Mouse (Mus musculus): ENCODE data around the gene Atoh8. TPM values are rescaled to one million over a fixed set of nuclear protein-coding genes. Genes with fewer than 3 reads are reported as not detected.

The Atoh8 gene
- polyA plus RNA-seq, 1 experiment: 9.1 TPM

DNA sequence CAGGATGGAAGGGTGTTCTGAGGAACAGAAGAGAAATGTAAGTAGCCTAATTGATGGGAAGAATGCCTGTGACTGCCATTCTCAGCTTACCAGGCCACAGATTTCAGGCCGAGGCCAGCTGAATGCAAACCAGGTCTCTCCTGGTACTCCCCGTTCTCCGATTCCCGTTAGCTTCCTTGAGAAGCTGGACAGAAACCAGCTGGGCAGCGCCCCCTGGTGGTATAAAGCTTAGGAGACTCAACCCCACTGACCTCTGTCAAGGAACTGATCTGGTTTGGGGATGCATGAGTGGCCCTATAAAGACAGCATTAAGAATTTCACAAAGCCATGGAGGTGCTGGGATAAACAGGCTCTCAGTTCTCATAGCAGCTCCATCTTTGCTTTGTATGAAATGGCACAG is 1.7 kb upstream of the Atoh8 start:
- peaks cover 9% of the 10 kb centered on the region for H3K27me3 ChIP-seq (ENCODE audit: control insufficient read depth, insufficient read depth, low read length)
- TF ChIP-seq POLR2A (IDR thresholded peaks at IDR 0.05; ENCODE audit: low read depth, low read length): no peak
- TF ChIP-seq CTCF (IDR thresholded peaks at IDR 0.05; ENCODE audit: extremely low read depth, insufficient read length, insufficient replicate concordance, low read depth, low read length): peak; percentile 91; the same call in 1 of the 2 replicates
- no peak overlapping the region for H3K4me3 ChIP-seq (ENCODE audit: low read depth, low read length)
- peaks cover 8% of the 10 kb centered on the region for H3K4me1 ChIP-seq (ENCODE audit: control insufficient read depth, insufficient read depth, insufficient read length, low read length)
- no peak overlapping the region for H3K27ac ChIP-seq (ENCODE audit: insufficient read depth, low read depth, low read length)
- no peaks in the 10 kb centered on the region for H3K36me3 ChIP-seq (ENCODE audit: control insufficient read depth, insufficient read depth, low read length)
- 1% methylated on average over 5 of the region's 5 CpGs for WGBS

DNA sequence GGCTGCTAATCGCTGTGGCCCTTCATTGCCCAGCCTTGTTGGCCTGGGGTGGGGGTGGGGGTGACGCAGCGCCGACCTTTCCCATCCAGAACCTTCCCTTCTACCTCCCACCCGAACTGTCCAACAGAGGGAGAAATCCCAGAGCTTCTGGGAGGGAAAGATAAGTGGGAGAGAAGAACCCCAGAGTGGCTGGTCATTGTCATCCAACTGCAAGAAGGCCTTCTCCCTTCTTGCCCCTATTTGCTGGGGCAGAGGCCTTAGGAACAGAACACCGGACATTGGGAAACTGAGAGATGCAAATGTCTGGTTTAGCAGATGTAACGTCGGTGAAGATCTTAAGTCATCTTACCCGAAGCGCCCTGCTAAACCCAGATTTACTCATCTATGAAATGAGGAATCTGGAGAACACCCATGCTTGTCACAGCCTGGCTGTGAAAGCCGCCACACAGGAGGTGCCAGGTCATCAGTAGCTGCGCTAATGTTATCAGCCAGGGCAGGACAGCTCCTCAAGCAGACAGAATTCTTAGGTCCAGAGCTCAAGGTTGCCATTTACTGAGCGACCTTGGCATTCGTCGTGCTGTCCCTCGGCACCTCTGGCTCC is 530 bp upstream of the Atoh8 start:
- H3K27ac ChIP-seq (ENCODE audit: insufficient read depth, low read depth, low read length): peak overlapping the region; percentile 20

DNA sequence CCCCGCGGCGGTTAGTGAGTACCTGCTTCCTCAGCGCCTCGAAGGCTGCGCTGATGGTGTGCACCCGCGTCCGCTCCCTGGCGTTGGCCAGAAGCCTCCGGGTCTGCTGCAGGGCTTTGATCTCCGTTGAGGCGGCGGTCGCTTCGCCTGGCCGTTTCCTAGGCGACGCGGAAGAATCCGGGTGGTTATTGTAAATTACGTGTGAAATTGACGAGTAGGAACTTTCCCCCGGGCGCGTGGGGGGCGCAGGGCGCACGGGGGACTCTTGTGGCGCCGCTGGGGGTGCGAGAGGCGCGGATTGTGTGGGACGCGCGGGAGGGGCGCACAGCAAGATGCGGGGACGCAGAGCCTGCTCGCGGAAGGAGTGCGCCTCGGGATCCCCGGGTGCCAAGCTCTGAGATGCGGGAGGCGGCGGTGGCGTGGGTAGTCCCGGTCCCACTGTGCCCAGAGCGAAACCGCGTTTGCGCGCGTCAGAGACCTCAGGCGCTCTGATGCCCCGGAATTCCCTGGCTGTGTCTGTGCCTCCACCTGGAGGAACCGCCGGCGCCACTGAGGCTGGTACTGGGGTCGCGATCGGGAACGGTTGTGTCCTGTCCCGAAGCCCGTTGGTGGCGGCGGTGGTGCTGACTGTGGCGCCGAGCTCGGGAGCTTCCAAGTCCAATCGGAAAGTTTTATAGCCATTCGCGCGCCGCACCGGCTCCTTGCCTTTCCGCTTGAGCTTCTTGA is 842 bp downstream of the Atoh8 start:
- H3K4me1 ChIP-seq (ENCODE audit: control insufficient read depth, insufficient read depth, insufficient read length, low read length): peaks cover 15% of the 10 kb centered on the region
- H3K4me3 ChIP-seq (ENCODE audit: low read depth, low read length): peak overlapping the region; percentile 77
- WGBS: under 1% methylated on average over 79 of the region's 79 CpGs
- TF ChIP-seq POLR2A (IDR thresholded peaks at IDR 0.05; ENCODE audit: low read depth, low read length) (no peak), CTCF (IDR thresholded peaks at IDR 0.05; ENCODE audit: extremely low read depth, insufficient read length, insufficient replicate concordance, low read depth, low read length) (no peak)
- no peaks in the 10 kb centered on the region for H3K36me3 ChIP-seq (ENCODE audit: control insufficient read depth, insufficient read depth, low read length)
- H3K27me3 ChIP-seq (ENCODE audit: control insufficient read depth, insufficient read depth, low read length): peaks cover 9% of the 10 kb centered on the region
- H3K27ac ChIP-seq (ENCODE audit: insufficient read depth, low read depth, low read length): peak overlapping the region; percentile 57

More for the DNA sequence above, 530 bp upstream of the Atoh8 start:
- Histone ChIP-seq H3K4me3 (ENCODE audit: low read depth, low read length) (peak overlapping the region; percentile 77), H3K4me1 (ENCODE audit: control insufficient read depth, insufficient read depth, insufficient read length, low read length) (peaks cover 14% of the 10 kb centered on the region), H3K27me3 (ENCODE audit: control insufficient read depth, insufficient read depth, low read length) (peaks cover 9% of the 10 kb centered on the region), H3K36me3 (ENCODE audit: control insufficient read depth, insufficient read depth, low read length) (no peaks in the 10 kb centered on the region)
- no peak for TF ChIP-seq POLR2A (IDR thresholded peaks at IDR 0.05; ENCODE audit: low read depth, low read length)
- TF ChIP-seq CTCF (IDR thresholded peaks at IDR 0.05; ENCODE audit: extremely low read depth, insufficient read length, insufficient replicate concordance, low read depth, low read length): no peak
- WGBS: 50% methylated on average over 16 of the region's 16 CpGs

DNA sequence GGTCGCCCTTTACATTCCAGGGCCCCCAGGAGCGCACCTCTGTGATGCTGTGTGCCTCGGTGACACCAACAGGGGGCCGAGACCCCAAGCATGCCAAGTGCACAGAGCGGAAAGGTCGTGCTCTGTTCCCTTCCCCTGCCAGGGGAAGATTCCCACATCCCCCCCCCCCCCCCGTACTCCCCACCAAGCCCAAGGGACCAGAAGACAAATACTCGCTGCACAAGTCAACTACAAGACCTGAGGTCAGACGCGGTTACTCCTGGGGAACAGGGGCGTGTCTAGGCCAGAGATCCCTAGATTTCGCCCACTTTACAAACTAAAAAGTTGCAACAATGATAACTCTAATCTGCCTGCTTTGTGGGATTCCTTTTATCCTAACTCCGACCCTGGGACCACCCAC is 1.4 kb downstream of the Atoh8 start:
- Histone ChIP-seq H3K36me3 (ENCODE audit: control insufficient read depth, insufficient read depth, low read length) (no peaks in the 10 kb centered on the region), H3K27me3 (ENCODE audit: control insufficient read depth, insufficient read depth, low read length) (peaks cover 9% of the 10 kb centered on the region), H3K4me1 (ENCODE audit: control insufficient read depth, insufficient read depth, insufficient read length, low read length) (peaks cover 15% of the 10 kb centered on the region), H3K27ac (ENCODE audit: insufficient read depth, low read depth, low read length) (no peak overlapping the region), H3K4me3 (ENCODE audit: low read depth, low read length) (peak overlapping the region; percentile 77)
- under 1% methylated on average over 13 of the region's 13 CpGs for whole genome bisulfite sequencing
- no peak for TF ChIP-seq POLR2A (IDR thresholded peaks at IDR 0.05; ENCODE audit: low read depth, low read length)
- no peak for TF ChIP-seq CTCF (IDR thresholded peaks at IDR 0.05; ENCODE audit: extremely low read depth, insufficient read length, insufficient replicate concordance, low read depth, low read length)

DNA sequence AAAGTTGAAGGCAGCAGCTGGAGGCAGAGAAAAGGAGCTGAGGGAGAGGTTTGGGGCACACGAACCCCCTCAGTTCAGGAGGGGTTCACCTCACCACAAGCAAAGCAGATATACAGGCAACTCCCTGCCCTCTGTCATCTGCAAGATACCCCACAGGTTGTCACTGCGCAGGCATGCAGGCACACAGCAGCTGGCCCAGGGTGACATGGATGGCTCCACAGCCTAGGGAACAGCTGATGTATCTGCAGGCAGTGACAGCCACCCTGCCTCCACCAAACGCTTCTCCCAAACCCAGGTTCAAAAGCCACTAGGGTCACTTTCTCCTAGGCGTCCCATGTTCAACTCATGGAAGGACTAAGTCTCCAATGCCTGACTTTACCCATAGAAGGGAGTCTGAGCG is 2.5 kb downstream of the Atoh8 start:
- Histone ChIP-seq H3K27me3 (ENCODE audit: control insufficient read depth, insufficient read depth, low read length) (peaks cover 9% of the 10 kb centered on the region), H3K36me3 (ENCODE audit: control insufficient read depth, insufficient read depth, low read length) (no peaks in the 10 kb centered on the region), H3K4me3 (ENCODE audit: low read depth, low read length) (peak overlapping the region; percentile 46), H3K27ac (ENCODE audit: insufficient read depth, low read depth, low read length) (no peak overlapping the region), H3K4me1 (ENCODE audit: control insufficient read depth, insufficient read depth, insufficient read length, low read length) (peaks cover 15% of the 10 kb centered on the region)
- 75% methylated on average over 5 of the region's 5 CpGs for WGBS
- TF ChIP-seq CTCF (IDR thresholded peaks at IDR 0.05; ENCODE audit: extremely low read depth, insufficient read length, insufficient replicate concordance, low read depth, low read length) (no peak), POLR2A (IDR thresholded peaks at IDR 0.05; ENCODE audit: low read depth, low read length) (no peak)

DNA sequence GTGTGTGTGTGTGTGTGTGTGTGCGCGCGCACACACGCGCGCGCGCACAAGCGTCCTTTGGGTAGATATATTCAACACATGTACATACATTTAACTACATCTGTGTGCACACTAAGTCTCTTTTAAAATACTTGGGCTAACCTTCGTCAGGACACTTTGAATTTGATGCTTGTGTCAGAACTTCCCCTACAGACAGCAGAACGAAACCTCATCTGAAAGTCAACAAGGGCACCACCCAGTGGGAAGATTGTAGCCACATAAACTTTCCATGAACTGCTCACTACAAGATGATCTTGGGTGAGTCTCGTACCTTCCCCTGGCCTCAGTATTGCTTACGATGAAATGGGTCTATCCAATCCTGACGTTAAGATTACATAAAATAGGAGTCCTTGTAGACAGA is 3.0 kb downstream of the Atoh8 start:
- Histone ChIP-seq H3K4me1 (ENCODE audit: control insufficient read depth, insufficient read depth, insufficient read length, low read length) (peaks cover 15% of the 10 kb centered on the region), H3K27me3 (ENCODE audit: control insufficient read depth, insufficient read depth, low read length) (peaks cover 9% of the 10 kb centered on the region), H3K36me3 (ENCODE audit: control insufficient read depth, insufficient read depth, low read length) (no peaks in the 10 kb centered on the region), H3K4me3 (ENCODE audit: low read depth, low read length) (no peak overlapping the region), H3K27ac (ENCODE audit: insufficient read depth, low read depth, low read length) (no peak overlapping the region)
- no peak for TF ChIP-seq CTCF (IDR thresholded peaks at IDR 0.05; ENCODE audit: extremely low read depth, insufficient read length, insufficient replicate concordance, low read depth, low read length)
- TF ChIP-seq POLR2A (IDR thresholded peaks at IDR 0.05; ENCODE audit: low read depth, low read length): no peak
- 87% methylated on average over 14 of the region's 14 CpGs for WGBS

DNA sequence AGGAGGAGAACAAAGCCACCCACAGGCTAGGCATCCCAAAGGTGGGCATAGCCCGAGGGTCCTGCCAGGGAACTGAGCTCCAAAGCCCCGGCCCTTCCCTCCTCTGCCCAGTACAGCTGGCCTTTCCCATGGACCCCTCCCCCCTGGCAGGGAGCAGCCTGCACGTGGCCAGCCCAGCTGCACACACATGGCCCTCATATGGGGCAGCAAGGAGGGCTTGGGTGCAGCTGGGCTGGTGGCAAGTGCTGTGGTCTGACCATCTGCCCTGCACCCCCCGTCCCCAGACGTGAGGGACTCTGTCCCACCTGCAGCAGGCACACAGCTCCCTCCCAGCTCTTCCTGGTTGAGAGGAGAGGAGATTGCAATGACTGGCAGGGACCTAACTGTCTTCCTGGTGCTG is 4.5 kb downstream of the Atoh8 start:
- H3K36me3 ChIP-seq (ENCODE audit: control insufficient read depth, insufficient read depth, low read length): no peaks in the 10 kb centered on the region
- peaks cover 18% of the 10 kb centered on the region for H3K4me1 ChIP-seq (ENCODE audit: control insufficient read depth, insufficient read depth, insufficient read length, low read length)
- no peak overlapping the region for H3K27ac ChIP-seq (ENCODE audit: insufficient read depth, low read depth, low read length)
- no peak overlapping the region for H3K4me3 ChIP-seq (ENCODE audit: low read depth, low read length)
- TF ChIP-seq POLR2A (IDR thresholded peaks at IDR 0.05; ENCODE audit: low read depth, low read length) (no peak), CTCF (IDR thresholded peaks at IDR 0.05; ENCODE audit: extremely low read depth, insufficient read length, insufficient replicate concordance, low read depth, low read length) (no peak)
- 53% methylated on average over 5 of the region's 5 CpGs for WGBS
- H3K27me3 ChIP-seq (ENCODE audit: control insufficient read depth, insufficient read depth, low read length): peaks cover 6% of the 10 kb centered on the region
